Mouse (Mus musculus): ENCODE results near the gene Spred1. TPM values are rescaled to one million over a fixed set of nuclear protein-coding genes. Genes with fewer than 3 reads are reported as not detected.

Spred1 gene
- polyA plus RNA-seq, 1 experiment from 2014 or later, result 13.1 TPM

DNA sequence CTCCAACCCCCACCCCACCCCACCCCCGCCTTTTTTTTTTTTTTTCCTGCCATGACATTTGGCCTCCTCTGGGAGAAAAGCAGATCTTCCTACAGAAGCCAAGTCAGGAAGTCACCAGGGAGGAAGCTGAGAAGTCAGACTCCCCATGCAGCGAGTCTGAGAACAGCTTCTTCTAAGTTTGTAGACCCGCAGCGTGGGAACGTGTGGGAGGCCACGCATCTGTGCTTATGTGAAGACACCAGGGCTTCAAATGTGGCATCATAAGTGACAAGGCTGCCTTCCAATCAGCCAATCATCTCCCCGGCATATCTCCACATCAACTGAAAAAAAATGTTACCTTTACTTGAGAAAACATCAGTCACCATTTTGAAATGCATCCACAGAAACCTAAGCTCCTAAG is 74.4 kb downstream of the Spred1 start:
- 67% methylated on average over 6 of the region's 7 CpGs for WGBS
- Histone ChIP-seq H3K4me1 (no peaks in the 10 kb centered on the region), H3K9ac (replicated peaks) (no peak overlapping the region), H3K27me3 (no peaks in the 10 kb centered on the region), H3K36me3 (no peaks in the 10 kb centered on the region), H3K27ac (replicated peaks) (no peak overlapping the region), H3K4me3 (no peak overlapping the region), H3K9me3 (no peaks in the 10 kb centered on the region), H3K4me2 (replicated peaks) (no peak overlapping the region)
- ATAC-seq (replicated peaks), result no peak

DNA sequence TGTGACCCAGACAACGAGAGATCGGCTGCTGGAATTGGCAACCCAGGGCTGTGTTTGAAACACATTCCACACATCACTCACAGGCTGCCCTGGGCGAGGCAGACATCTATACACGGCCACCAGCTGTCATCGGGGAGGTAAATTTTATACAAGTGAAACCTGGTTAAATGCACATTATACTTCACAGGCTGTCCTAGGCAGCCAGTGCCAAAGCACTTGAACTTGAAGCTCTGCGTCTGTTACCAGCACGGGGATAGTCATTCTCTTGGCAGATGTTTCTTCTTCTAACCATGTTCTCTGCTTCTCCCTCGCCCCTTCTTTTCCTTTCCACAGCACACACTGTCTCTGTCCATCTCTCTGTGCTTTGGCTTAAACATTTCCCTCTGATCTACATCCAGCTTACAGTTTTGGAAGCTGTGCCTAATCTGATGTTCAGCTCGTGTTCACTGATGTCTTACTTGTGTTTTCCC is 79.7 kb downstream of the Spred1 start:
- Histone ChIP-seq H3K9ac (replicated peaks) (no peak overlapping the region), H3K36me3 (no peaks in the 10 kb centered on the region), H3K4me1 (no peaks in the 10 kb centered on the region; the same call in 1 of the 2 replicates), H3K4me3 (no peak overlapping the region), H3K4me2 (replicated peaks) (no peak overlapping the region), H3K27me3 (no peaks in the 10 kb centered on the region), H3K27ac (replicated peaks) (no peak overlapping the region), H3K9me3 (no peaks in the 10 kb centered on the region)
- ATAC-seq (replicated peaks), result peak; percentile 51; the same call in 1 of the 2 replicates
- 35% methylated on average over 9 of the region's 9 CpGs for WGBS

DNA sequence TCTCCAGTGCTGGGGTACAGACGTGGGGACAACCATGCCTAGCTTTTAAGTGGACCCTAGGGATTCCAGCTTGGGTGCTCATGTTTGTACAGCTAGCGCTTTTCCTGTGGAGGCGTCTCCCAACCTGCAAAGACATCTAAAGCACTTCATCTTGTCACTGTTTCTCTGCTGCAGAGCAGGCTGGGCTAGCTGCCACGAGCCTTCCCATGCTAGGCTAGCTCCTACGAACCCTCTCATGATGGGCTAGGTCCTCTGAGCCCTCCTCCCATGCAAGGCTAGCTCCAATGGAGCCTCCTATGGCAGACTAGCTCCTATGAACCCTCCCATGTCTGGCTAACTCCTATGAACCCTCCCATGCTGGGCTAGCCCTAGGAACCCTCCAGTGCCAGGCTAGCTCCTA is 82.2 kb downstream of the Spred1 start:
- H3K4me1 ChIP-seq, result no peaks in the 10 kb centered on the region; the same call in 1 of the 2 replicates
- H3K27ac ChIP-seq (replicated peaks), result no peak overlapping the region
- no peaks in the 10 kb centered on the region for H3K36me3 ChIP-seq
- H3K9me3 ChIP-seq, result no peaks in the 10 kb centered on the region
- WGBS, result 81% methylated on average over 5 of the region's 5 CpGs
- H3K4me2 ChIP-seq (replicated peaks), result no peak overlapping the region
- no peaks in the 10 kb centered on the region for H3K27me3 ChIP-seq
- no peak overlapping the region for H3K4me3 ChIP-seq
- H3K9ac ChIP-seq (replicated peaks), result no peak overlapping the region
- ATAC-seq (replicated peaks), result no peak

DNA sequence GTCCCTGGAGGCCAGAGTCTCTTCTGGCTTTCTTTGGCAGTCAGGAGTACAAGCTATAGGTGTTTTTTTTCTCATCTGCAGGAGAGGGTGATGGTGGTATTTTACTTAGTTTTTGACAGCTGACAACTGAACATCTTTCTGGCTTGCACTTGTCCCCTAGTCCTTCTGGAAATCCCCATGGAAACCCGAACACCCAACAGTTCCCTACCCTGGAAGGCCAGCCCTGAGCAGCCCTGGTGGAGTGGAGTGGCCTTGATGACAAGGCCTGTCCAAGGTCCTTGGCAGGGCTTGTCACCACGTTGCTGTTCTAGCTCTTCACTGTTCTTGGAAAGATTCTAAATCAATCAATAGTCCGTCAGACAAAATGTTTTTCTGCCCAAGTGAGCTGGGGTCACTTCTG is 83.4 kb downstream of the Spred1 start:
- H3K27me3 ChIP-seq, result no peaks in the 10 kb centered on the region
- no peaks in the 10 kb centered on the region for H3K9me3 ChIP-seq
- 76% methylated on average over 3 of the region's 3 CpGs for WGBS
- H3K4me1 ChIP-seq, result no peaks in the 10 kb centered on the region; the same call in 1 of the 2 replicates
- H3K36me3 ChIP-seq, result no peaks in the 10 kb centered on the region
- ATAC-seq (replicated peaks), result no peak
- H3K4me3 ChIP-seq, result no peak overlapping the region
- no peak overlapping the region for H3K27ac ChIP-seq (replicated peaks)
- no peak overlapping the region for H3K4me2 ChIP-seq (replicated peaks)
- no peak overlapping the region for H3K9ac ChIP-seq (replicated peaks)

DNA sequence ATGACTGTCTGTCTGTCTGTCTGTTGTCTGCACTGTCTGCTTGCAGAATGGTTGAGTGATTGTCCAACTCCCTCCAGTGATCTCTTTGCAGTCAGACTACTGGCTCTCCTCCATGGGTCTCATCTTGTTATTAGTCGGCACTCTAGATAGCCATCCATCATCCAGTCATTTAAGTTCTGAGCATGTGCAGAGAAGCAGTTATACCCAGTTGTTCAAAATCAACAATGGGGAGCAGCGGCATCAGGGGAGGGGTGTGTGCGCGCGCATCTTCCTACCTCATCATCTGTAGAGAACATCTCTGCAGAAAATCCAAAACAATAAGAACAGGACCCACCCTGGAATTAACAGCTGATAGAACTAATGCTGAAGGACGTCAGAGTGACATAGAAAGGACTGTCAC is 83.9 kb downstream of the Spred1 start:
- no peak overlapping the region for H3K4me2 ChIP-seq (replicated peaks)
- no peak overlapping the region for H3K9ac ChIP-seq (replicated peaks)
- no peaks in the 10 kb centered on the region; the same call in 1 of the 2 replicates for H3K4me1 ChIP-seq
- no peaks in the 10 kb centered on the region for H3K27me3 ChIP-seq
- no peak overlapping the region for H3K4me3 ChIP-seq
- H3K9me3 ChIP-seq, result no peaks in the 10 kb centered on the region
- WGBS, result 91% methylated on average over 6 of the region's 6 CpGs
- H3K27ac ChIP-seq (replicated peaks), result no peak overlapping the region
- no peaks in the 10 kb centered on the region for H3K36me3 ChIP-seq
- ATAC-seq (replicated peaks), result no peak

DNA sequence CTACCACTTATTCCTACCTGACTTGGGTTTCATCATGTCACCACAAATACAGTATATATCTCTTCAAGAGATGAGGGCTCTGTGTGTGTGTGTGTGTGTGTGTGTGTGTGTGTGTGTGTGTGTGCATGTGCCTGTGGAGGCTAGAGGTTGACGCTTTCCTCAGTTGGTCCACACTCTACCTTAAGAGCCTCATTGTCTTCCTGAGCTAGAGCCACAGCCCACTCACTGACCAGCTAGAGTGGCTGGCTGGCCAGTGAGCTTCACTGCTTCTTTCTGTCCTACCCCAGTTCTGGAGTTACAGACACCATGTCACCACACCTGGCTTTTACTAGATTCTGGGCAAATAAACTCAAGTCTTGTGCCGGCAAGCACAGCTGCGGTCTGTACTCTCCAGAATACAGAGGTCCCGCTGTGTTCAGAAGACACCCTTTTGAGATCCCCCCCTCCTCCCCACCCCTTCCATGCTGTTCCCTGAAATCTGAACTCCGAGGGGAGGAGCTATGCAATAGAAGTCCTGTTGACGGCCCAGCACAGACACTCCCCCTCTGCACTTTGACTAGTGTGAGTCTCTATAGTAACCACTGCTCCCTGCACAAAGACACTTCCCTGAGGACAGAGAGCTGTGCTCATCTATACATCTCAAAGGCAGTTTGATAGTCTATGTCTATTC is 89.4 kb downstream of the Spred1 start:
- Histone ChIP-seq H3K27me3 (no peaks in the 10 kb centered on the region), H3K9ac (replicated peaks) (no peak overlapping the region), H3K4me2 (replicated peaks) (peak overlapping the region; percentile 15; the same call in 1 of the 2 replicates), H3K4me3 (no peak overlapping the region), H3K9me3 (no peaks in the 10 kb centered on the region), H3K4me1 (peaks cover 7% of the 10 kb centered on the region), H3K36me3 (no peaks in the 10 kb centered on the region), H3K27ac (replicated peaks) (no peak overlapping the region)
- peak; percentile 94 for ATAC-seq (replicated peaks)
- WGBS, result under 1% methylated on average over 6 of the region's 6 CpGs

DNA sequence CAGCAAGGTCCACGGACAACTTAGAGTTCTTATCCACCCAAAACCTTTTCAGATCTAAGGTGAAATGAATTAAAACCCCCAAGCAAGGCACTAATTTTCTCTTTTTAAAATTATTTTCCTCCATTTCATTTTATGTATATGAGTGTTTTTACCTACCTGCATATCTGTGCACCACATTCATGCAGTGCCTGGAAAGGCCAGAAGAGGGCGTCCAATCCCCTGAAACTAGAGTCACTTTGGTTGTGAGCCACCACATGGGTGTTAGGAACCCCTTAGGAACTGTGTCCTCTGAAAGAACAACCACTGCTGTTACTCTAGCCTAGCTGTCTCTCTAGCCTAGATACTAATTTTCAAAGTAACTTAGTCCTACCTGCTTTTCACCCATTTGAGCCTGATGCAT is 95.0 kb downstream of the Spred1 start:
- Histone ChIP-seq H3K9ac (replicated peaks) (no peak overlapping the region), H3K4me1 (no peaks in the 10 kb centered on the region), H3K36me3 (no peaks in the 10 kb centered on the region), H3K9me3 (no peaks in the 10 kb centered on the region), H3K4me2 (replicated peaks) (no peak overlapping the region), H3K27me3 (no peaks in the 10 kb centered on the region), H3K4me3 (no peak overlapping the region), H3K27ac (replicated peaks) (no peak overlapping the region)
- WGBS, result 61% methylated on average over 2 of the region's 2 CpGs
- no peak for ATAC-seq (replicated peaks)

DNA sequence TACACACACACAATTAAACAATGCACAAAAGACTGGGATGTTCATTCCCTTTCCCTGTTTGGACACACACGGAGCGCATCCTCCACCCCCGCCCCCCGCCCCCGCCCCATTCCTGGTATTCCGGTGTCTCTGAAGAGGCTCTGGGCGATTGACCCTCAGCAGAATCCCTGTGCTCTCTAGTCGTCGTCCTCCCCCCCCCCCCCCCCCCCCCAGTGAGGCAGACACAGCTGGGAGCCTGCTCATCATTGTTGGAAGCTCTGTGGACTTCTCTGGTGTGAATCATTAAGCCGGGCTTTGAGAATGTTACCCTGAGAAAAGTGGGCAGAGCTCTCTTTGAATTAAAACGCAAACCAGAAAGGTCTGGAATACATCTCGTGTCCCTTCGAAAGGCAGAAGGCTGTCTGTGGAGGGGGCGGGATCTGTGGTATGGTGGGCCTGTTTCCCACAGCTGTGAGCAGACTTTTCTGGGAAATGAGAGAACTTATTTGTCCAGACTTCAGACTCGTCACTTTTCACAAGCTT is 96.6 kb downstream of the Spred1 start:
- H3K4me1 ChIP-seq, result no peaks in the 10 kb centered on the region
- H3K27me3 ChIP-seq, result no peaks in the 10 kb centered on the region
- no peak for ATAC-seq (replicated peaks)
- no peaks in the 10 kb centered on the region for H3K36me3 ChIP-seq
- H3K9ac ChIP-seq (replicated peaks), result no peak overlapping the region
- H3K4me2 ChIP-seq (replicated peaks), result no peak overlapping the region
- no peak overlapping the region for H3K4me3 ChIP-seq
- H3K27ac ChIP-seq (replicated peaks), result no peak overlapping the region
- H3K9me3 ChIP-seq, result no peaks in the 10 kb centered on the region
- 11% methylated on average over 15 of the region's 15 CpGs for WGBS

DNA sequence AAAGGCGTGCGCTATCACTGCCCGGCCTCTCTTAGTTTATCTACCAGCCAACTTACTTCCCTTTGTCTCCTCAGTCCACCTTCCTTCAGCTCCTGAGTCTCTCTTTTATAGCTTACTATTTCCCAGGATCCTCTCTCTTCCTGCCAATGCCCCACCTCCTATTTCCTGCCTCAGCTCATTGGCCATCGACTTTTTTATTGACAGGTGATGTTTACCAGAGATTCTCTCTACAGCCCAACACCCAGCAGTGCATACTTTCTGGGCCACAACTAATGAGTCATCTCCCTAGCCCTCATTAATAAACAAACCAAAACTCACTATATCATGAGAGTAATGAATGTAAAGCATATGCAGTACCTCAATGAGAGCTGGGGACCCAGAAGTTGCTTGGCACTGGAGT is 98.4 kb downstream of the Spred1 start:
- Histone ChIP-seq H3K4me1 (no peaks in the 10 kb centered on the region), H3K9ac (replicated peaks) (no peak overlapping the region), H3K4me2 (replicated peaks) (no peak overlapping the region), H3K27me3 (no peaks in the 10 kb centered on the region), H3K36me3 (no peaks in the 10 kb centered on the region), H3K4me3 (no peak overlapping the region), H3K9me3 (no peaks in the 10 kb centered on the region), H3K27ac (replicated peaks) (no peak overlapping the region)
- WGBS, result 96% methylated on average over 4 of the region's 4 CpGs
- no peak for ATAC-seq (replicated peaks)

DNA sequence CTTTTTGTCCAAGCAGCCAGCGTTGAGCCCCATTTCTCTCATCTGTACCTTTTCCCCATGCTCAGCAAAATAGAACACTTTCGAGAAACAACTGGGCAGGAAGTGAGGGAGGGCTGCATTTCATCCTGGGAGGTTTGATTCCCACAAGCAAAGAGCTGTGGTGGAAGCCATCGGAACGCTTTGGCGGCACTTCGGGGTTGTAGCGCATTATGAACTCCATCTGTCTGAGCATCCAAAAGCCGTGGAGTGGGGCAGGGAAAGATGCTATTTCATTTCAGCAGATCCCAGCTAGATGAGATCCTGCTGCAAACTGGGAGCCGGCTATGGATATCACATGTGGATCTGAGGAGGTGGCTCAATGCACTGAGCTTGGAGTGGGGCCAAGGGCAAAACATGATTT is 101.5 kb downstream of the Spred1 start:
- Histone ChIP-seq H3K27ac (replicated peaks) (no peak overlapping the region), H3K4me2 (replicated peaks) (no peak overlapping the region), H3K4me1 (no peaks in the 10 kb centered on the region), H3K9ac (replicated peaks) (no peak overlapping the region), H3K36me3 (no peaks in the 10 kb centered on the region), H3K27me3 (no peaks in the 10 kb centered on the region), H3K9me3 (no peaks in the 10 kb centered on the region), H3K4me3 (no peak overlapping the region)
- ATAC-seq (replicated peaks), result no peak
- WGBS, result 93% methylated on average over 9 of the region's 9 CpGs

DNA sequence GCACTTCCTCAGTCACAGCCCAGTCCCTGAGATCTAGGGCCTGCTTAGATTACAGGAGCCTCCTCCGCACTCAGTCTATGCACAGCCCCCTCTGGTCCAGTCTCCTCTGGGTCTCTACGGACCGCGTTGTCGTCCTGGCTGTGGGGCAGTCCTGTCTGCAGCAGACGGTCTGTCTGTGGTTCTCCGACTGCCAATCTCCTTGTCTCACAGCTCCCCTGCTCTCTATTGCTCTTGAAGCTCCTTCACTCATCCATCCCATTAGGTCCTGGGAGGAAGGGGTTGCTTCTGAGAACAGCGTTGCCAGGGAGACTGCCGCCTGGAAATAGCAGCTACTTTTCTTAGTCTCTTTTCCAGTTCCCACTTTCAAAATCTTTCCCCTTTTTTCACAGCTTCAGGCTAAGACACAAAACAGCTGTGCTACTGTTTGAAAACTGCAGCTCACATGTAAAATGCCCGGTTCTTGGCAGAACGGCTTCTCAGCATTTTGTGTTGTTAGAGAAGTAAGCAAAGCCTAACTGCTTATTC is 107.5 kb downstream of the Spred1 start:
- Histone ChIP-seq H3K4me3 (no peak overlapping the region), H3K4me2 (replicated peaks) (no peak overlapping the region), H3K27ac (replicated peaks) (peak overlapping the region; percentile 70), H3K27me3 (no peaks in the 10 kb centered on the region), H3K4me1 (peaks cover 10% of the 10 kb centered on the region; the same call in 1 of the 2 replicates), H3K36me3 (no peaks in the 10 kb centered on the region), H3K9me3 (no peaks in the 10 kb centered on the region), H3K9ac (replicated peaks) (no peak overlapping the region)
- 39% methylated on average over 11 of the region's 11 CpGs for WGBS
- ATAC-seq (replicated peaks), result peak; percentile 82

DNA sequence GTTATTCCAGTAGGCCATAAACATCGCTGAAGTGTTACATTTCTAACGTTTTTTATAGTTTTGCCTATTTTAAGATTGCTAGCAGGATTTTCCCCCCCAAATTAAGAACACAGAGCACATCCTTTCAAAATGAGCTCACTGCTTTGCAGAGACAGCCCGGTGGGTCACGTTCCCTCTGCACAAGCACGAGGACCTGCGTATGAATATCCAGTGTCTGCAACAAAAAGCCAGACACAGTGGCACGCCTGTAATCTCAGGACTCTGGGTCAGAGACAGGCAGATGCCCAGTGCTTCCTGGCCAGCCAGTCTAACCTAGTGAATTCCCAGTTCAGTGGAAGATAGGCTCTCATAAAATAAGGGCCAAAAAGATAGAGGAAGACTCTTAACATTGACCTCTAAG is 109.1 kb downstream of the Spred1 start:
- Histone ChIP-seq H3K9ac (replicated peaks) (no peak overlapping the region), H3K36me3 (no peaks in the 10 kb centered on the region), H3K9me3 (no peaks in the 10 kb centered on the region), H3K4me1 (peaks cover 10% of the 10 kb centered on the region; the same call in 1 of the 2 replicates), H3K4me2 (replicated peaks) (no peak overlapping the region), H3K27me3 (no peaks in the 10 kb centered on the region), H3K27ac (replicated peaks) (no peak overlapping the region), H3K4me3 (no peak overlapping the region)
- 83% methylated on average over 7 of the region's 7 CpGs for WGBS
- no peak for ATAC-seq (replicated peaks)

All from forebrain, embryonic 15.5 days (tissue).